30 mouse cellular contexts compared by ENCODE assay signal in the genomic region with DNA sequence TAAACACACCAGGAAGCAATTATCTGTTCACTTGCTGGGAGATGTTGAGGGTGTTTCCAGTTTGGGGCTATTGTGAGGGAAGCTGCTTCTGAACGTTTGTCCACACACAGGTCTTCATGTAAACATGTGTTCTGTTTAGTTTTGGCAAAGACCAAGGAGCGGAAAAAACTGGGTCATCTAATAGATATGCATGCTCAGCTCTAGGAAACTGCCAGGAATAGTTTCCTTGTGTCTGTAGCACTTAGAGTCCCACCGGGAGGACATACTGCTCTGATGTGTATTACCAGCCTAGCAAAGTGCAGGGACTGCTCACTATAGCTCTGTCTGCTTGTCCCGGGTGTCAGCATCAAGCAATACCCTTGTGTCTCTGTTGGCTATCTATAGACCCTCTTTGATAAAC.
DNase-seq lines count a peak whose midpoint lies in the region; ATAC-seq and TF ChIP-seq lines count a peak whose summit lies in the region.
"Had no signal": no experiment of that assay in that cellular context is flagged by ENCODE, and none has a peak within 500 bp of the region (broad histone marks: within the 10 kb centered on the region; RNA-seq: fewer than 3 reads in every experiment).

No protein-coding gene starts in this region.

- no peaks in the 10 kb centered on the region for H3K27me3 ChIP-seq in heart, embryonic 13.5 days (replicated peaks)
- no peaks in the 10 kb centered on the region for H3K27me3 ChIP-seq in lung, embryonic 16.5 days (ENCODE audit: control insufficient read depth, insufficient read depth, low read depth, low read length)
- no peaks in the 10 kb centered on the region for H3K27me3 ChIP-seq in limb, embryonic 14.5 days (ENCODE audit: control insufficient read depth, insufficient read depth, low read length)
- H3K27me3 ChIP-seq: embryonic facial prominence, embryonic 12.5 days; forebrain, embryonic 15.5 days; limb, embryonic 15.5 days; liver, embryonic 13.5 days; neural tube, embryonic 15.5 days had no signal

- DNase-seq in heart, adult 8-10 months (ENCODE audit: low spot score) = no peak
- no peak for DNase-seq in lung, postnatal 4 days
- peak; percentile 30 for DNase-seq in limb, embryonic 14.5 days (ENCODE audit: low spot score)
- DNase-seq in lung, postnatal 36 days = peak; percentile 53
- no peak for DNase-seq in left cerebral cortex, adult 9 months (ENCODE audit: low spot score in 2 of 2)
- no peak for DNase-seq in urinary bladder, postnatal 10 days (ENCODE audit: low spot score)
- DNase-seq: adrenal gland, postnatal 10 days; B cell, adult 2 months; cerebellum, adult 8-10 months; cerebellum, postnatal 25 days; kidney, adult 2 months; kidney, postnatal 36 days; liver, embryonic 13.5 days; midbrain, embryonic 14.5 days; retina, postnatal 1 day; right cerebral cortex, postnatal 25 days; thymus, adult 2 months; thymus, postnatal 36 days had no signal

- no peaks in the 10 kb centered on the region for H3K9me3 ChIP-seq in heart, embryonic 13.5 days
- H3K9me3 ChIP-seq in lung, embryonic 16.5 days (ENCODE audit: control insufficient read depth, low read length) = no peaks in the 10 kb centered on the region
- H3K9me3 ChIP-seq in limb, embryonic 14.5 days (ENCODE audit: control insufficient read depth, low read length) = no peaks in the 10 kb centered on the region
- H3K9me3 ChIP-seq: embryonic facial prominence, embryonic 12.5 days; forebrain, embryonic 10.5 days; forebrain, embryonic 15.5 days; limb, embryonic 15.5 days; liver, embryonic 13.5 days; neural tube, embryonic 15.5 days had no signal

- ATAC-seq in heart, embryonic 13.5 days (ENCODE audit: extremely low read depth, insufficient number of reproducible peaks, low FRiP score, low TSS enrichment) = no peak
- peak; percentile 55 for ATAC-seq in lung, embryonic 16.5 days (ENCODE audit: low read depth)
- no peak for ATAC-seq in limb, embryonic 14.5 days (ENCODE audit: low FRiP score, low read depth)
- ATAC-seq: activated CD4-positive, CD25-positive, alpha-beta regulatory T cell, adult 4 months; forebrain, embryonic 15.5 days; hindbrain, embryonic 16.5 days had no signal

- H3K9ac ChIP-seq in heart, embryonic 13.5 days = 0 out of 2 replicates have a peak overlapping the region, but pooled peaks have one; percentile 14
- H3K9ac ChIP-seq in lung, embryonic 16.5 days (ENCODE audit: low read length) = no peak overlapping the region
- H3K9ac ChIP-seq in limb, embryonic 14.5 days (ENCODE audit: low read depth, low read length, severe bottlenecking) = no peak overlapping the region
- H3K9ac ChIP-seq: embryonic facial prominence, embryonic 12.5 days; forebrain, embryonic 15.5 days; limb, embryonic 15.5 days; liver, embryonic 13.5 days; neural tube, embryonic 15.5 days had no signal

- 29% methylated on average over 4 of the region's 4 CpGs for WGBS in heart, embryonic 13.5 days
- WGBS in lung, embryonic 16.5 days = 30% methylated on average over 4 of the region's 4 CpGs
- WGBS in limb, embryonic 14.5 days = 57% methylated on average over 4 of the region's 4 CpGs

- TF ChIP-seq POLR2A in limb, embryonic 14.5 days (IDR thresholded peaks at IDR 0.05; ENCODE audit: borderline replicate concordance, extremely low read depth, insufficient read depth, insufficient read length) = no peak

- no peak overlapping the region for H3K4me2 ChIP-seq in heart, embryonic 13.5 days
- no peak overlapping the region for H3K4me2 ChIP-seq in lung, embryonic 16.5 days (ENCODE audit: low read depth, low read length)
- no peak overlapping the region for H3K4me2 ChIP-seq in limb, embryonic 14.5 days (replicated peaks; ENCODE audit: low read depth, low read length, severe bottlenecking)
- H3K4me2 ChIP-seq: embryonic facial prominence, embryonic 12.5 days; forebrain, embryonic 15.5 days; limb, embryonic 15.5 days; liver, embryonic 13.5 days; neural tube, embryonic 15.5 days had no signal

- H3K27ac ChIP-seq in heart, embryonic 13.5 days (replicated peaks) = no peak overlapping the region
- no peak overlapping the region for H3K27ac ChIP-seq in lung, embryonic 16.5 days (ENCODE audit: low read length)
- H3K27ac ChIP-seq in limb, embryonic 14.5 days (replicated peaks; ENCODE audit: low read depth, low read length) = no peak overlapping the region
- H3K27ac ChIP-seq: embryonic facial prominence, embryonic 12.5 days; forebrain, embryonic 10.5 days; forebrain, embryonic 15.5 days; layer of hippocampus, adult 2 months; left cerebral cortex, adult 2 months; limb, embryonic 15.5 days; liver, embryonic 13.5 days; macrophage; neural tube, embryonic 15.5 days had no signal

- no peak overlapping the region for H3K4me3 ChIP-seq in heart, embryonic 13.5 days
- H3K4me3 ChIP-seq in lung, embryonic 16.5 days (ENCODE audit: low read length) = no peak overlapping the region
- no peak overlapping the region for H3K4me3 ChIP-seq in limb, embryonic 14.5 days (replicated peaks; ENCODE audit: low read length)
- H3K4me3 ChIP-seq: embryonic facial prominence, embryonic 12.5 days; forebrain, embryonic 10.5 days; forebrain, embryonic 15.5 days; layer of hippocampus, adult 2 months; left cerebral cortex, adult 2 months; limb, embryonic 15.5 days; liver, embryonic 13.5 days; neural tube, embryonic 15.5 days had no signal

- no peaks in the 10 kb centered on the region for H3K36me3 ChIP-seq in heart, embryonic 13.5 days
- no peaks in the 10 kb centered on the region for H3K36me3 ChIP-seq in lung, embryonic 16.5 days (ENCODE audit: control insufficient read depth, insufficient read depth, low read length)
- H3K36me3 ChIP-seq in limb, embryonic 14.5 days (ENCODE audit: control insufficient read depth, insufficient read depth, low read length) = no peaks in the 10 kb centered on the region
- H3K36me3 ChIP-seq: embryonic facial prominence, embryonic 12.5 days; forebrain, embryonic 10.5 days; forebrain, embryonic 15.5 days; limb, embryonic 15.5 days; liver, embryonic 13.5 days; neural tube, embryonic 15.5 days had no signal

- peaks cover 37% of the 10 kb centered on the region for H3K4me1 ChIP-seq in heart, embryonic 13.5 days
- H3K4me1 ChIP-seq in lung, embryonic 16.5 days (replicated peaks; ENCODE audit: control insufficient read depth, insufficient read depth, low read length) = peaks cover 11% of the 10 kb centered on the region
- H3K4me1 ChIP-seq in limb, embryonic 14.5 days (ENCODE audit: control insufficient read depth, insufficient read depth, low read length) = peaks cover 8% of the 10 kb centered on the region; the same call in 1 of the 2 replicates

Comparison
In these comparisons a context has a peak if more than half of its experiments do, and no peak if none do; other contexts are left out.
1. DNase-seq: peak in limb, embryonic 14.5 days (single experiment) and lung, postnatal 36 days (single experiment); none in heart, adult 8-10 months (single experiment), lung, postnatal 4 days (0 of 2), left cerebral cortex, adult 9 months (0 of 2) and urinary bladder, postnatal 10 days (single experiment).